Mouse (Mus musculus) kidney, postnatal 25 days (tissue): ENCODE measurements around the gene Nbea.

Source experiments
- DNase-seq, 2 experiments: peaks; one replicate each; pipeline ENCODE4 v3.0.0; 2021; ENCODE audit warnings: mixed read lengths in 2 of 2

Nbea gene

DNA sequence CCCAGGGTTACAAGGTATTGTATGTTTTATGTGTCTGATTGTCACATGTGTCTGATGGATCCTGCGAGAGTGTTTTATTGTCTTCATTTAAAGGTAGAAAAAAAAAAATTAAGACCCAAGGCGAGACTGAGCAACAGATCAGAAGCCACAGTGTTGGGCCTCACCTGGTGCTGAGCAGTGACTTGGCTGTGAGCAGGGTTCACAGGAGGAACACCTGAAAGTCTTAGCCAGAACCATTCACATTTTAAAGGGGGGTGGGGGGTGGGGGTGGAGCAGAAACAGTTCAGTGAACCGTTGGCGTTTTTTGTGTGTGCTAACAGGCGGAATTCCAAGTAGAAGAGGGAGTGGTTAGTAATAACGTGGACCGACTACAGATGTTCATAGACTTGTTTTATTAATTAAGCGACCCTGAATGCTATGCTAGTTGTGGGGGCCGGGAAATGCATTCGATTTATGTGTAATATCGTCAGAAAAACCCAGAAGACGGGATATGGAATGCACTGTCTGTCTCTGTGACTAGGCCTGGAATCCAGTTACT, 596.0 kb downstream of the Nbea start:
- no peak for DNase-seq
